Mouse (Mus musculus): ENCODE data around the gene Mast3. TPM values are rescaled to one million over a fixed set of nuclear protein-coding genes. Genes with fewer than 3 reads are reported as not detected.

The Mast3 gene
- polyA plus RNA-seq, 1 experiment: 84.2 TPM

DNA sequence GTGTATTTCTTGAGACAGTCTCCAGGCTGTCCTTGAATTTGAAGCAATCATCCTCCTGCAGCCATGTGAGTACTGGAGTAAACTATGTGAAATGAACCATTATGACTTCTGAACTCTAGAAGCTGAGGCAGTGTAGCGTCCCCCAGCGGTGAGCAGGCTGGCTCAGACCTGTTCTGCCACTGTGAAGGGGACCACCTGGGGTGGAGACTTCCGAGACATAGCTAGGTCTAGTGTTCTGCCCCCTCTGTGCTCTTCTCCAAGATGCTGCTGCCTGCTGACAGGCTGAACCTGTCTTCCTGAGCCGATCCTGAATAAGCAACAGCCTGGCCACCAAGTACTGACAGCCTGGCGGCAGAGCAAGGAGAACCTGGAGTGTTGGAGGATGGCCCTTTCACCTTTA is 40.3 kb upstream of the Mast3 start:
- Histone ChIP-seq H3K4me1 (ENCODE audit: control insufficient read depth, insufficient read depth, low read length) (no peaks in the 10 kb centered on the region), H3K4me3 (replicated peaks; ENCODE audit: extremely low read depth, low read depth, low read length) (no peak overlapping the region)
- DNase-seq: no peak
- no peak for TF ChIP-seq POLR2A (IDR thresholded peaks at IDR 0.05; ENCODE audit: borderline replicate concordance, extremely low read depth, low read depth, low read length)
- no peak for TF ChIP-seq CTCF (IDR thresholded peaks at IDR 0.05; ENCODE audit: insufficient read depth, low read length)
- 46% methylated on average over 5 of the region's 5 CpGs for WGBS

DNA sequence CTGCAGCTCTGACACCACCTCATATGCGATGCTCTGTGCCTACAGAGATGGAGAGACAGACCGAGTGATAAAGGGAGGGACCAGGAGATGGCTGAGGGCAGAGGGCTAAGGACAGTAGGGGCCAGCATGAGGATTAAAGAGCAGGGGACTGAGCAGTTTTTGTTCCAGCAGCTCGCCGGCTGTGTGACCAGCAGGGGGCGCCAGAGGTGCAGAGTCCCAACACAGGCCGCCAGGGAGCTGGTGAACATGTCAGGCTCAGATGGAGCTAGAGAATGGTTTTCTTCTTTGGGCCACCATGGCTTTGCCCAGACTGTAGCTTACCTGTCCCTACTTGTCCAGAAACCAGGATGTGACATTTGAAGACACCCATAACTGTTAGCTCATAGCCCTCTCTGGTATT is 39.7 kb upstream of the Mast3 start:
- Histone ChIP-seq H3K4me3 (replicated peaks; ENCODE audit: extremely low read depth, low read depth, low read length) (no peak overlapping the region), H3K4me1 (ENCODE audit: control insufficient read depth, insufficient read depth, low read length) (no peaks in the 10 kb centered on the region)
- peak; percentile 90 for DNase-seq
- 3% methylated on average over 6 of the region's 6 CpGs for WGBS
- peak; percentile 79 for TF ChIP-seq CTCF (IDR thresholded peaks at IDR 0.05; ENCODE audit: insufficient read depth, low read length)
- TF ChIP-seq POLR2A (IDR thresholded peaks at IDR 0.05; ENCODE audit: borderline replicate concordance, extremely low read depth, low read depth, low read length): no peak

DNA sequence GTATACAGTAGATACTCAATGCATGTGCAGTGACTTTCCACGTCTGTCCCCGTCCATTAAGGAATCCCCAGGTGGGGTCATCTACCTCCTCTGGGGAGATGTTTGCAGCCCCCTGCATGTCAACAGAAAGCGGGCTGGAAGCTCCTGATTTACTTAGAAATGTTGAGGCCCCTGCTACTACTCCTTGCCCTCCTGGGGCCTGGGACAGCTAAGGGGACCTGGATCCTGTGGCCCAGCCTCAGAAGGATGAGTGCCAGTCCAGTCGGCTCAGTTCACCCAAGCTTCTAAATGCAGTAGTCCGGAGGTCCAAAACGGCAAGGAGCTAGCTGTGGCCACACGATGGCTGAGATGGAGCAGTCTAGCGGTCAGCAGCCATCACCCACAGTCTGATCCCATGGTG is 39.1 kb upstream of the Mast3 start:
- 85% methylated on average over 8 of the region's 8 CpGs for WGBS
- no peak for TF ChIP-seq POLR2A (IDR thresholded peaks at IDR 0.05; ENCODE audit: borderline replicate concordance, extremely low read depth, low read depth, low read length)
- TF ChIP-seq CTCF (IDR thresholded peaks at IDR 0.05; ENCODE audit: insufficient read depth, low read length): no peak

GRCm38 (mm10) chr8:70843214-70843773 is 38.4 kb upstream of the Mast3 start:
- no peak for DNase-seq
- 78% methylated on average over 5 of the region's 5 CpGs for WGBS
- no peak for TF ChIP-seq CTCF (IDR thresholded peaks at IDR 0.05; ENCODE audit: insufficient read depth, low read length)
- no peak for TF ChIP-seq POLR2A (IDR thresholded peaks at IDR 0.05; ENCODE audit: borderline replicate concordance, extremely low read depth, low read depth, low read length)
- Histone ChIP-seq H3K4me1 (ENCODE audit: control insufficient read depth, insufficient read depth, low read length) (0 out of 2 replicates have a peak, but pooled peaks cover 4% of the 10 kb centered on the region), H3K4me3 (replicated peaks; ENCODE audit: extremely low read depth, low read depth, low read length) (no peak overlapping the region)

More for the DNA sequence above, 39.1 kb upstream of the Mast3 start:
- DNase-seq: no peak
- no peaks in the 10 kb centered on the region for H3K4me1 ChIP-seq (ENCODE audit: control insufficient read depth, insufficient read depth, low read length)
- H3K4me3 ChIP-seq (replicated peaks; ENCODE audit: extremely low read depth, low read depth, low read length): no peak overlapping the region

- Histone ChIP-seq H3K4me1 (ENCODE audit: control insufficient read depth, insufficient read depth, low read length) (0 out of 2 replicates have a peak, but pooled peaks cover 4% of the 10 kb centered on the region), H3K4me3 (replicated peaks; ENCODE audit: extremely low read depth, low read depth, low read length) (no peak overlapping the region)
- 66% methylated on average over 25 of the region's 25 CpGs for WGBS
- no peak for DNase-seq
- TF ChIP-seq POLR2A (IDR thresholded peaks at IDR 0.05; ENCODE audit: borderline replicate concordance, extremely low read depth, low read depth, low read length) (no peak), CTCF (IDR thresholded peaks at IDR 0.05; ENCODE audit: insufficient read depth, low read length) (no peak)
Observed at GRCm38 (mm10) chr8:70842484-70842883, 37.6 kb upstream of the Mast3 start.

- no peak overlapping the region for H3K4me3 ChIP-seq (replicated peaks; ENCODE audit: extremely low read depth, low read depth, low read length)
- TF ChIP-seq CTCF (IDR thresholded peaks at IDR 0.05; ENCODE audit: insufficient read depth, low read length) (peak; percentile 96), POLR2A (IDR thresholded peaks at IDR 0.05; ENCODE audit: borderline replicate concordance, extremely low read depth, low read depth, low read length) (no peak)
- 27% methylated on average over 22 of the region's 22 CpGs for WGBS
- H3K4me1 ChIP-seq (ENCODE audit: control insufficient read depth, insufficient read depth, low read length): 0 out of 2 replicates have a peak, but pooled peaks cover 4% of the 10 kb centered on the region
- DNase-seq: peak; percentile 93
Observed at GRCm38 (mm10) chr8:70841147-70842072, 36.6 kb upstream of the Mast3 start.

DNA sequence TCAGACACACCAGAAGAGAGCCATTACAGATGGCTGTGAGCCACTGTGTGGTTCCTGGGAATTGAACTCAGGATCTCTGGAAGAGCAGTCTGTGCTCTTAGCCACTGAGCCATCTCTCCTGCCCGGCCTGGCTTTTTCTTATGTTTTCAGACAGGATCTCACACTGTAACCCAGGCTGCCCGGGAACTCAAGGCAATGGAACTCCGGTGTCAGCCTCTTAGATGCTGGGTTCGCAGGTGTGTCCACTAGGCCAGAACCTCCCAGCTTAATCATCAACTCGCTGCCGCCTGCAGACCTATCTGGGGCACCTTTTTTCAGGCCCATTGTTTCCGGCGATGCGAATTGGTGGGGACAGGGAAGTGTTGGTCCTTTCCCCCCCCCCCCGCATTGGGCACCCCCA is 35.7 kb upstream of the Mast3 start:
- DNase-seq: no peak
- TF ChIP-seq POLR2A (IDR thresholded peaks at IDR 0.05; ENCODE audit: borderline replicate concordance, extremely low read depth, low read depth, low read length): no peak
- TF ChIP-seq CTCF (IDR thresholded peaks at IDR 0.05; ENCODE audit: insufficient read depth, low read length): no peak
- 48% methylated on average over 10 of the region's 10 CpGs for WGBS
- Histone ChIP-seq H3K4me1 (ENCODE audit: control insufficient read depth, insufficient read depth, low read length) (0 out of 2 replicates have a peak, but pooled peaks cover 4% of the 10 kb centered on the region), H3K4me3 (replicated peaks; ENCODE audit: extremely low read depth, low read depth, low read length) (no peak overlapping the region)

DNA sequence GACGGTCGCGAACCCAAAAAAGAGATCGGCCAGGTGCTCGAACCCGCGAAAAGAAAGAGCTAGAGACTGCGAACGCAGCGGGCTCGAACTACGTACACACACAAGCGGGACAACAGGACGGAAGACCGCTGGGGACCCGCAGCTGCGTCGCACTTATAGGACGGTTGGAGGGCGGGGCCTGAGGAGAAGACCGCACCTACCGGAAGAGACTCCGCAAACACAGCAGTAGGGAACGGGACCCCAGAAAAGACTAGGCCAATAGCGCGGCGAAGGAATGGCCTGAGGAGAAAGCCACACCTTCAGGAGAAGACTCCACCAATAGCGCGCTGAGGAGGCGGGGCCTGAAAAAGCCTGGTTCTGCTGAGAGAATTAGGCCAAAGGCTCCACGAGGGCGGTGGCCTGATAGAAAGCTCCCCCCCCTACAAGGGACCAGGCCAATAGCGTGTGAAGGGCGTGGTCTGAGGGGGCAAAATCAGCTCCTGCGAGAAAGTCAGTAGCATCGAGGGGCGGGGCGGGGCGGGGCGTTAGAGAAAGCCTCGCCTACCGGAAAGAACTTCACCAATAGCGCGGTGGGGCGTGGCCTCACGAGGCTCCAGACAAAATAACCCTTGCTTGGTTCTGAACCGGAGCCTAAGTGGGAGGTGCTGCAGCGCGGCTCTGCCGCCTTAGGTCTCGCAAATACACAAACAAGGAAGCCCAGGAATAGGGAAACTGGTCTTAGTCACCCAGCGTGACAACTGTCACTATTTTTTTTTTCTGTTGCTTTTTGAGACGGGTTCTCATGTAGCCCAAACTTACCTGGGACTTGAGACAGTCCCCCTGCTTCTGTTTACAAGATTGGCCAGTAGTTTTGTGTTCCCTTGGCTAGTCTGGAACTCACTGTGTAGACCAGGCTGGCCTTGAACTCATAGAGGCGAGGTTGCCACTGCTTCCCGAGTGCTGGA is 34.8 kb upstream of the Mast3 start, which contains the start of gene Arrdc2:
TSS of gene Arrdc2 (minus strand) at position 313 of the 944 bp plus-strand sequence.
- H3K4me1 ChIP-seq (ENCODE audit: control insufficient read depth, insufficient read depth, low read length): 0 out of 2 replicates have a peak, but pooled peaks cover 4% of the 10 kb centered on the region
- WGBS: 2% methylated on average over 55 of the region's 55 CpGs
- peak within 1 kb of the TSS; percentile 93 for H3K4me3 ChIP-seq (replicated peaks; ENCODE audit: extremely low read depth, low read depth, low read length)
- peak; percentile 95 for DNase-seq
- no peak for TF ChIP-seq CTCF (IDR thresholded peaks at IDR 0.05; ENCODE audit: insufficient read depth, low read length)
- TF ChIP-seq POLR2A (IDR thresholded peaks at IDR 0.05; ENCODE audit: borderline replicate concordance, extremely low read depth, low read depth, low read length): peak; percentile 100
